Mouse (Mus musculus): Measurements from ENCODE around the gene Hoxb8.

Hoxb8 gene

GRCm38 (mm10) chr11:96333241-96334001 lies 51.7 kb downstream of the Hoxb8 start:
- no peak for DNase-seq (ENCODE audit: low spot score in 2 of 2)

GRCm38 (mm10) chr11:96334002-96334364 lies 52.3 kb downstream of the Hoxb8 start:
- no peak for DNase-seq (ENCODE audit: low spot score in 2 of 2)

Measured in thymus, postnatal 10 days (tissue).